In genomic region chr12:109469793-109470192, GRCm38 (mm10) we compare ENCODE assay signal across 27 mouse cellular contexts. TPM values are rescaled to one million over a fixed set of nuclear protein-coding genes. Genes with fewer than 3 reads are reported as not detected.
"Had no signal": no experiment of that assay in that cellular context is flagged by ENCODE, and none has a peak within 500 bp of the region (broad histone marks: within the 10 kb centered on the region; RNA-seq: fewer than 3 reads in every experiment).

No protein-coding gene starts in this region.

- H3K9ac ChIP-seq: heart, embryonic 12.5 days; hindbrain, embryonic 13.5 days; hindbrain, embryonic 15.5 days; kidney, embryonic 15.5 days; limb, embryonic 12.5 days; liver, embryonic 13.5 days had no signal

- DNase-seq: gastrocnemius, adult 2 months; gastrocnemius, postnatal 10 days; gastrocnemius, postnatal 25 days; heart, adult 18-20 months; heart, postnatal 10 days; heart, postnatal 36 days; kidney, adult 11 months; kidney, adult 2 months; kidney, adult 9 months; kidney, postnatal 14 days; kidney, postnatal 36 days; layer of hippocampus, adult 9-11 months; layer of hippocampus, postnatal 36 days; liver; liver, embryonic 13.5 days had no signal

- ATAC-seq: hindbrain, postnatal 0 days; intestine, embryonic 16.5 days had no signal

- H3K4me1 ChIP-seq: heart, embryonic 12.5 days; hindbrain, embryonic 15.5 days; liver, embryonic 13.5 days had no signal

- H3K4me3 ChIP-seq: gastrocnemius, adult 2 months; heart, embryonic 10.5 days; heart, embryonic 12.5 days; hindbrain, embryonic 13.5 days; hindbrain, embryonic 15.5 days; kidney, embryonic 15.5 days; limb, embryonic 10.5 days; limb, embryonic 12.5 days; liver, embryonic 13.5 days had no signal

- H3K27me3 ChIP-seq: hindbrain, embryonic 15.5 days; kidney, embryonic 15.5 days; limb, embryonic 12.5 days; liver, embryonic 13.5 days had no signal

- H3K27ac ChIP-seq: gastrocnemius, adult 2 months; heart, embryonic 10.5 days; hindbrain, embryonic 13.5 days; hindbrain, embryonic 15.5 days; hindbrain, postnatal 0 days; kidney, embryonic 15.5 days; kidney, postnatal 0 days; limb, embryonic 10.5 days; limb, embryonic 12.5 days; liver, embryonic 13.5 days had no signal

- H3K36me3 ChIP-seq: heart, embryonic 10.5 days; heart, embryonic 12.5 days; hindbrain, embryonic 13.5 days; hindbrain, embryonic 15.5 days; kidney, embryonic 15.5 days; limb, embryonic 10.5 days; limb, embryonic 12.5 days; liver, embryonic 13.5 days had no signal

- H3K9me3 ChIP-seq: heart, embryonic 10.5 days; hindbrain, embryonic 13.5 days; hindbrain, embryonic 15.5 days; kidney, embryonic 15.5 days; limb, embryonic 10.5 days; limb, embryonic 12.5 days; liver, embryonic 13.5 days had no signal

- H3K4me2 ChIP-seq: heart, embryonic 12.5 days; hindbrain, embryonic 13.5 days; hindbrain, embryonic 15.5 days; kidney, embryonic 15.5 days; limb, embryonic 12.5 days; liver, embryonic 11.5 days; liver, embryonic 13.5 days had no signal

RNA-seq across cellular contexts. Expression of gene Dlk1, which starts 17.2 kb away (rescaled TPM):
- total RNA-seq: hematopoietic stem cell, adult 5-6 weeks had no signal
